Mouse (Mus musculus): Measurements from ENCODE around the gene Accsl. TPM values are rescaled to one million over a fixed set of nuclear protein-coding genes. Genes with fewer than 3 reads are reported as not detected.

Accsl gene
- total RNA-seq, 2 experiments from 2014 or later, result not detected

- ATAC-seq (replicated peaks; ENCODE audit: poor library complexity), result no peak
Measured at GRCm38 (mm10) chr2:93877005-93877404, 8.0 kb upstream of the Accsl start.

DNA sequence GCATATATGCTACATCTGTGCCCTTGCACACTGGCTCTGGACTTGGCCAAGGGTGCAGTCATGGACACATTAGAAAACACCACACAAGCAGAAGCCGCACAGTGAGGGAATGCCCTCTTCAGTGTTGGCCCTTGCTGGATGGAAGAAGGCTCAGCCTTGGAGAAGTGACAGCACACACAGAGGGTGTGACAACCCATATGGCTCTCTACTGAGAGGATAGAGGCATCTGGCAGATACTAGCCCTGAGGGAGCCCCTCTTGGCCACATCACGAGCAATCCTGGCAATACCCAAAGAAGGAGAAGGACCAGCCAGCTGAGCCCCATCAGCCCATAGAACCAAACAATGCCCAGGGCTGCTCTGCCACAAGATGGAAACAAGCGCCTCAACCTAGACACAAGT is 5.6 kb upstream of the Accsl start:
- ATAC-seq (replicated peaks; ENCODE audit: poor library complexity), result no peak

DNA sequence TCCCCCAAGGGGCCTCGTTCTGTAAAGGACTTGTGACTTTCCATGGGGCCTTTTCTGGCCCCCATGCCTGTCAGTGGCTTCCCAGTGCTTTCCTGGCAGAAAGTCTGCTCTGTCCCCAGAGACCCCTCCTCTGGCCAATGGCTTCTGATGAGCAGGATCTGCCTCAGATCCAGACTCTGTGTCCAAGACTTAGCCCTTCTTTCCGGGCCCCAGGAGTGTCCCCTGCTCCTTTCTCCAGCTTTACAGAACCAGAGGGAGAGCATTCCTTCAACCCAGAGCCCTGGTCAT is 5.2 kb upstream of the Accsl start:
- ATAC-seq (replicated peaks; ENCODE audit: poor library complexity), result no peak

- no peak for ATAC-seq (replicated peaks; ENCODE audit: poor library complexity)
Measured at GRCm38 (mm10) chr2:93873449-93874226, 4.7 kb upstream of the Accsl start.

DNA sequence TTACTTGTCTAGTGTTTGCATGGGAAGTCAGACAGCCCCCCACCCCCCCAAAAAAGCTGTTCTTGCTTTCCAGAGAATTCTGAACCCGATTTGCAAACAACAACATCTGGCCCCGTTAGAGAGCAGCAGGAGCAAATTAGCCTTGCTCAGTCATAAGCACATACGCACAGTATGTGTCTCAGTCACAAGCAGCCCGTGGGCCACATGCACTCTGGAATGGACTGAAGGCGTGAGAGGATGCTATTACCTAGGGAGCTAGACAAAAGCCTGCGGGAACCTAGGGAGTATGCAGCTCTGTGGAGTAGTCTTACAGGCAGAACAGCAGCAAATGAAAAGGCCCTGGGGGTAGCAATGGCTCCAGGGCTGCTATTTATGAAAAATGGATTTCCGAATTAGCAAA is 3.3 kb upstream of the Accsl start:
- ATAC-seq (replicated peaks; ENCODE audit: poor library complexity), result no peak

- ATAC-seq (replicated peaks; ENCODE audit: poor library complexity), result no peak
Measured at GRCm38 (mm10) chr2:93871411-93871925, 2.5 kb upstream of the Accsl start.

- peak; percentile 70 for ATAC-seq (replicated peaks; ENCODE audit: poor library complexity)
Measured at GRCm38 (mm10) chr2:93870842-93871241, 1.9 kb upstream of the Accsl start.

- no peak for ATAC-seq (replicated peaks; ENCODE audit: poor library complexity)
Measured at GRCm38 (mm10) chr2:93868566-93868965, 391 bp downstream of the Accsl start.

GRCm38 (mm10) chr2:93863229-93863628 is 5.7 kb downstream of the Accsl start:
- no peak for ATAC-seq (replicated peaks; ENCODE audit: poor library complexity)

GRCm38 (mm10) chr2:93858845-93859244 is 10.1 kb downstream of the Accsl start:
- ATAC-seq (replicated peaks; ENCODE audit: poor library complexity), result no peak

DNA sequence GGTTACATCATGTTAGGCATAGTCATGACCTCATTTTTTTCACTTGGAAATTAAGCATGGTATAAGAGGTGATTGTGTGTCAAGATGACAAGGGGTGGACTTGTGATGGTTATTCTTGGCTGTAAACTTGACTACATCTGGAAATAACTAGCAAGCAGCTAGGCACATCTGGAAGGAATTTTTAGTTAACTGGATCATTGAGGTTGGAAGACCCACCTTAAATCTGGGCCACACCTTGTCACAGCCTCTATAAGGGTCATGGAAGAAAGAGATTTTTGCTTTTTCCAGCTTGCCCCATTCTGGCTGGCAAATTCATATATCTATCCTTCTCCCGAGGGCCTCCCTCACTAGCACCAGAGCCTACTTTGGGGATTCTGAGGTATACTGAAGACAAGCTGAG is 17.7 kb downstream of the Accsl start:
- no peak for ATAC-seq (replicated peaks; ENCODE audit: poor library complexity)

GRCm38 (mm10) chr2:93850317-93850944 is 18.5 kb downstream of the Accsl start:
- ATAC-seq (replicated peaks; ENCODE audit: poor library complexity), result peak; percentile 47

- peak; percentile 90 for ATAC-seq (replicated peaks; ENCODE audit: poor library complexity)
Measured at GRCm38 (mm10) chr2:93849505-93850089, 19.4 kb downstream of the Accsl start, which contains the start of gene Accs. Accs (minus strand) TSS chr2:93849943.

DNA sequence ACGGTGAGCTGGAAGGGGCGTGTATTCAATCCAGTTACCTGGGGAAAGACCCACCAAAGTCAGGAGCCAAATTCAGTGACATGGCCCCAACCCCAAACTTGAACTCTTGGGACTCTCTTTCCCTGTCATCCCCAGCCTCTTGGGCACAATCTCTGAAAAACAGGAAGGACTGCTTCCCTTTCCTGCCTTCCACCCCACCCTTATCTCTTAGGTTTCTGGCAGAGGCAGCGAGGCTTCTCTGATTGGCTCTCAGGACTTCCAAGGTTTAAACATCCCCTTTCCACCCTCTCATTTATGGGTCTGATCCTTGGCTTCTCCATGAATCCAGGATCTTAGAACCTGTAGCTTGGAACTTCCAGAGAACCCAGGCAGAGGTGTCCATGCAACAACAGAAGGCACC is 27.6 kb downstream of the Accsl start:
- no peak for ATAC-seq (replicated peaks; ENCODE audit: poor library complexity)

DNA sequence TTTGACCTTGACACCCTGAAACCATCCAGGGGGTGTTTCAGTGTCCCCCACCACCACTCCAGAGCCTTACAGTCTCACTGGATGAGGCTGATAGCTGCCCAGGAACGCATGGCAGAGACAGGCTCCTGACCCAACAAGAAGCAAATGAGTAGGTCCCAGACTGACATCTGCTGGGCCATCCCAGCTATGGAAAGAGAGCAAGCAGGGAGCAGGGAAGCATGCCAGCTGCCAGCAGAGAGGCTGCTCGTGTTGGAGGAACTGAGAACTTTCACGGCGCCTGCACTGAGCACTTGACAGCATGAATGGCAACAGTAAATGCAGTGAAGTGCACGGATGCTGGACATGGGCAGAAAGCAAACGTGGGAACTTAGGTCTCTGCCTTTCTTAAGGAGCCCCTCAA is 28.8 kb downstream of the Accsl start:
- no peak for ATAC-seq (replicated peaks; ENCODE audit: poor library complexity)

GRCm38 (mm10) chr2:93838931-93839330 is 30.0 kb downstream of the Accsl start:
- no peak for ATAC-seq (replicated peaks; ENCODE audit: poor library complexity)

DNA sequence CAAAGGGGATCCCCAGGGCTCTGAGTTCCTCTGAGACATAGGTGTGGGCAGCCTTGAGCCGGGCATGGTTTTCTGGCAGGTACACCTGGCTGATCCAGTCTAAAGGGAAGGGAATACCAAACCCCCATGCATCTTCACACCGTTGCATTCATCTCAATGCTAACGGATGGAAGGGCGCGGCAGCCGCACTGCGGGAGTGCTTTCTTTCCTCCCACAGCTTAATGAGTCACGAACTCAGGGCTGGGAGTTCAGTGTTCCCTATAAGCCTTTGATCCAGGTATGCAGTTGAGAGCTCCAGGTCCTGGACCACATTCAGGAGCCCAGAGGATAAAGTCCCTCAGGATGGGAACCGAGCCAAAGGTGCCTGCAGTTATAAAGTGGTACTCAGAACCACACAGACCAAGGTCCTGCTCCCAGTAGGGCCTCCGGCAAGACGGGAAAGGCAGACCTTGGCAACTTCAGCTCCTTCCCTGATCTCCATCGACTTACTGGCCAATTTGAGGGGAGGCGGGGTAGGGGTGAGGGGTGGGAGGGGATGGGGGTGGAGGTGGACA is 32.6 kb downstream of the Accsl start:
- no peak for ATAC-seq (replicated peaks; ENCODE audit: poor library complexity)

GRCm38 (mm10) chr2:93835596-93835995 is 33.4 kb downstream of the Accsl start:
- ATAC-seq (replicated peaks; ENCODE audit: poor library complexity), result no peak

DNA sequence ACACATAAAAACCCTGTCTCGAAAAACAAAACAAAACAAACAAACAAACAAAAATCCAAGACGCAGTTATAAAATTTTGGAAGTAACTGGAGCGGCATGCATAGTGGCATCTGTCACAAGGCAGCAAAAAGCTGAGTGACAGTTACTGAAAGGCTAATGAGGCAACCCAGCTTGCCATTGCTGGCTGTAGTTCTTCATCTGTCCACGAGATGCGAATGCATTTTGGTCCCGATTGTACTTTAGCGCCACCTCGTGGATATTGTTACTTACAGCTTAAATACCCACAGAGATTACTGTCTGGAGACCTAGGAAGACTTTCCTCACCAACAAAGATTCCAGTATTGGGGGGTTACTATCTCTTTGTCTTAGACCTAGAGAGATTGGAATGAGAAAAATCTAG is 45.4 kb downstream of the Accsl start:
- ATAC-seq (replicated peaks; ENCODE audit: poor library complexity), result peak; percentile 95

DNA sequence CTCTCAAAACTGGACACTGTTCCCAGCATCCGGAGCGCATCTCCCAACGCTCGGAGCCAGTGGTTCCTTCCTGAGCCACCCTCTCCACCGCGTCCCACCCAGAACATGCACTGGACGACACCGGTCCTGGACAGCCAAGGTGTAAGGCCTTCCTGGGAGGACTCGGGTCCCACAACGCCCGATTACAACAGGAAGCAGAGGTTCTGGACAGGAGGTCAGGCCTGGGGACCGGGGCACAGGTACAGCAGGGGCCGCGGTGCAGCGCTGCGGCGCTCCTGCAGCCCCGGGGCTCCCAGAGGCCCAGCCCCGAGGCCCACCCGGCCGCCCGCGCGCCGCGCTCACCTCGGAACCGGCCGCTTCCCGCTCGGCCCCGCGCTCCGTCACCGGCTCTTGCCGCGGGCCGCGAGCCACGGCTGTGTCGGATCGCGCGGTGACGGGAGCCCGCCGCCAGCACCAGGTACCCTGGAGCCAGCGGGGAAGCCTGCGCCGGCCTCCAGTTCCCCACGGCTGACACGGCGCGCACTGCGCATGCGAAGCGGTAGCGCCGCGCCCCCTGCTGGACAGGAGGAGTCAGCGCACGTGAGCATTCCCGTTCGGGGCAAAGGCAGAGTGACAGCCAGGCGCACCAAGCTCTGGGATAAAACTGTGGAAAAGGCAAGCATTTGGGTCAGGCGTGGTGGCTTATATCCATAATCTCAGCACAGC is 46.8 kb downstream of the Accsl start, which contains the start of gene Ext2:
TSS of gene Ext2 (minus strand) at position 524 of the 705 bp plus-strand sequence.
- peak; percentile 90 for ATAC-seq (replicated peaks; ENCODE audit: poor library complexity)

GRCm38 (mm10) chr2:93817791-93818190 is 51.2 kb downstream of the Accsl start:
- peak; percentile 43; the same call in 1 of the 2 replicates for ATAC-seq (replicated peaks; ENCODE audit: poor library complexity)

All from megakaryocyte progenitor cell, adult 5-6 weeks (primary cell).